Mouse (Mus musculus): ENCODE measurements around the gene B3gntl1.

Gene B3gntl1

DNA sequence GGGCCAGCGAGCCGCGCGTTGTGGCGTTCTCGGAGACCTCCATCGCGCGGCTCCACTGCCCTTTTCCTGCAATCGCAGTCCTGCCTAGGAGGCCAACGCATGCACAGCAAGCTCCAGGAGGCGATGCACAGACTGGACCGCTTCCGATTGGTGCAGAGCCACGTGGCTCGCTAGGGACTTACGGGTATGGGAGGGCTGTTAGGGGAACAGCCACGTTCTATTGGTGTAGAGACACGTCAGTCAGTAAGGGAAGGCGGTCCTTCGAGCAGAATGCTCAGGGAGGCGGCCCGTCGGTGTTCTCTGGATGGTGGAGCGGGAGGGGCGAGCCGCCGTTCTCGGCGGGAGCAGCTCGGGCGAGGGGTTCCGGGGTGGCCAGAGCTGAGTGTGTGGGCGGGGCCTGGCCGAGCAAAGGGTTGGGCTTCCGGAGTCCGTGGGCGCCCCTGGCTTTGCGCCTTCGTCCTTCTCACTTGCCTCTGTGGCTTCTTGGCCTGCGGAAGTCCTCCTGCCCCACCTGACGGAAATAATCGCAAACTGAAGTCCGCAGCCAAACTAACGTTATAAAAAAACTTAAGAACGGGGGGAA lies at the start of gene B3gntl1:
Gene B3gntl1, minus strand, starts transcription at position 164 of the 583 bp plus-strand sequence.
- peak; percentile 98 to 99 for DNase-seq

DNA sequence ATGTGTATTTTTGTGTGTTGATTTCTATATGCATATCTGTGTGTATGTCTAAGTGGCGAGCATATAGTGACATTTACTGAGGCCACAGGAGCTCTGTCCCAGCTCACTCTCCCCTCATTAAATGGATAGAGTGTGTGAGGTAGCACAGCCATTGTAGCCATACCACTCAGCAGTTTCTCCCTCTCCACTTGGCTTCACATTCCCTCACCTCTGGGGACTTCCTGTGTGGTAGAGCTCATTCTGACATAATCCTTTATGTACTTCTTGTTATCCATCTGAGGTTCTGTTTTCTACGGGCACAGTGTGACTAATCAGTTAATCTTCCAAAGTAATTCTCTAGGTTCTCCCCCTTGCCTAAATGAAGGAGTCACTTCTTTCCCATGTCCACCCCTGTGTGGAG lies 49.5 kb upstream of the B3gntl1 start:
- no peak for DNase-seq

GRCm38 (mm10) chr11:121720752-121721151 lies 47.8 kb upstream of the B3gntl1 start:
- no peak for DNase-seq

DNA sequence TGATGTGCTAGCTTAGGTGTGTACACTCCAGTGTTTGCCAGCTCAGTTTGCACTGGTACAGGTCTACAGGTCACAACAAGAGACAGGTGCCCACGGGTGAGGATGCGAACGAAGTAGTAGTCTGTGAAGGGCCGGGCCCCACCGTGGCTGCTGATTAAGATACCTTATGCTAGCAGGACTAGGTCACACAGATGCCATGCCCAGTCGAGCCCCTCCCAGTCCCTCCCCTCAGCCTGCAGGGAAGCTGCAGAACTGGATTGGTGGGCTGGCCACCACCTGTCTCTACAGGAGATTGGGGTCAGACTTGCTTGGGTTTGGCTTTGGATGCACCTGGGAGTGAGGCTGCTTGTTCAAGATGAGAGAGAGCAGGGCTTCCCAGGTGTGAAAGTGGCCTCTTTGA lies 44.8 kb upstream of the B3gntl1 start:
- no peak for DNase-seq

DNA sequence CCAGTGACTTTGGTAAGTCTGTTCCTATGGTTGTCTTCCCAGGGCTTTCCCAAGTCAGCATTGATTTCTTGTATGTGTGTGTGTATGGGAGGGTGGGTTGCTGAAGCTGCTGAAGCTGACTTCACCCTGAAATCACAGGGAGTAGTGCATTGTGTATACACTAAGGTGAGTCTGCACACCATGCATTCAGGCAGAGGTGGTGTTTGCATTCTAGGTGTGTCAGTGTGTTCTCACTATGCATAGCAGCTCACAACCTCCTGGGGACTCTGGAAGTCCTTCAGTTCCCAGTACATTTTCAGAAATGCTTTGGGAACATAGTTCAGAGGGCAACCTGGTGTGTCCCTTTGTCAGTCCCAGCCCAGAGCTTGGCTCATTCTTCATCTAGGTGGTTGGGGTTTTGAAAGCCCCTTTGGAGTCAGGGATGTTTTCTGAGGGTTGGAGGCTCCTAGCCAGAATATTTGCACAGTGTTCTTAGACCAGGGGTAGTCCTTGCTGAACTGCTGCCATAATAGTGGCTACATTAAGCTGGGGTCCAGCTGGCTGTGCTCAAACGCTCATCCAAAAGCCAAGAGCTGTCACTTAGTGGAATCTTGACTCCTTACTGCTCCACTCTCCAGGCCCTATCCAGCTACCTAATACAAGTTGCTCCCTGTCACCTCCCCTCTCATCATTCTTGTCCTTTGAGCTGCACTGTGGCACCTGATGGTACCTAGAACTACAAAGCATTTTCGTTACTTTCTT lies 42.0 kb upstream of the B3gntl1 start:
- DNase-seq, result no peak

- DNase-seq, result peak; percentile 57 to 64
Observed at GRCm38 (mm10) chr11:121713569-121713968, 40.6 kb upstream of the B3gntl1 start.

GRCm38 (mm10) chr11:121712987-121713386 lies 40.0 kb upstream of the B3gntl1 start:
- no peak for DNase-seq

DNA sequence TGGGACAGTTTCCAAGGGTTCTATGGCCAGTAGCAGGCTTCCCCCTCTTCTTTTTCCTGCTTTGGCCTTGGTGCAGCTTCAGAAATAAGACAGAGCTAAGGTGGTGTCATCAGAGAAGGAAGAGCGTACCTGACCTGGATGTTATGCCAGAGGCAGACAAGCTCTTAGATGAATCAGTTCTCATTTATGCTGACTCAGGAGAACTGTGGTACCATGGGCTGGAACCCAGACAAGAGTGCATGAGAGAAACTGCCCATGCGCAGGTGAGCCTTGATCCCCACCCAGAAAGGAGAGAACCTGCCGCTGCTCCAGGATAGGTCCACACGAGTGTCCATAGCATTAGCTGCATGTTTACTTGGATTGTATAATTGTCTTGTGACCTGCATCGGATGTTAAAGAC lies 37.3 kb upstream of the B3gntl1 start:
- DNase-seq, result no peak

GRCm38 (mm10) chr11:121709278-121709677 lies 36.3 kb upstream of the B3gntl1 start:
- DNase-seq, result no peak

GRCm38 (mm10) chr11:121706521-121707005 lies 33.6 kb upstream of the B3gntl1 start:
- DNase-seq, result peak in 1 of 2 experiments; percentile 35

- DNase-seq, result peak; percentile 51 to 62
Observed at GRCm38 (mm10) chr11:121703619-121704215, 30.8 kb upstream of the B3gntl1 start.

- DNase-seq, result peak; percentile 84 to 85
Observed at GRCm38 (mm10) chr11:121702895-121703618, 30.1 kb upstream of the B3gntl1 start.

DNA sequence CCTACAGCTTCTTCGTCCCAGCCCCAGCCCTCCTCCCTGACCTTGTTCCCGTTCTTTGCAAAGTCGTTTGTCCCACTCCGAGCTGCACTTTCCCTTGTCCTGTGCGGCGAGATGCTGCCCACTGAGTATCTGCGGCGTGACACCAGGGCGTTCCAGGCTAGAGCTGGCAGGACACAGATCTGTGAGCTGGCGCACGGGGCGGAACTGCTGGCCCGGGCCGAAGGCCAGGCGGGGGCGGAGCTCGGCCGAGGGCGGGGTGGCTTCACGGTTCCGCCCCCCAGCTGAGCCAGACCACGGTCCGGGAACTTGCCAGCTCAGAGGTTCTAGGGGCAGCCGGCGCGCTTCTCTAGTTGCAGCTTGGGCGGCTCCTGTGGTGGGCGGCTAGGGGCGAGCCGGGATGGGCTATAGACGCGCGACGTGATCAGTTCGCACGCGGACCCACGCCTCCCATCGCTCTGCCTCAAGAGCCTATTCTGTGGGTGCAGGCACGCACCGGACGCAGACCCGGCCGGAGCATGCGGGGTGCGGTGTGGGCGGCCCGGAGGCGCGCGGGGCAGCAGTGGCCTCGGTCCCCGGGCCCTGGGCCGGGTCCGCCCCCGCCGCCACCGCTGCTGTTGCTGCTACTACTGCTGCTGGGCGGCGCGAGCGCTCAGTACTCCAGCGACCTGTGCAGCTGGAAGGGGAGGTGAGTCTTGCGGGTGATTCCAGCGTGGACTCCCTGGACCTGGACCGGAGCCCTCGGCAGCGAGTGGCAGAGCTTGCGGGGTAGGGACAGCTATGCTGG lies 29.4 kb upstream of the B3gntl1 start:
- peak; percentile 96 to 97 for DNase-seq

- no peak for DNase-seq
Observed at GRCm38 (mm10) chr11:121701244-121701643, 28.3 kb upstream of the B3gntl1 start, which contains the start of gene Metrnl. Metrnl (plus strand) TSS chr11:121701544.

- peak; percentile 58 to 76 for DNase-seq
Observed at GRCm38 (mm10) chr11:121698381-121698955, 25.5 kb upstream of the B3gntl1 start.

- no peak for DNase-seq
Observed at GRCm38 (mm10) chr11:121697271-121697670, 24.3 kb upstream of the B3gntl1 start.

DNA sequence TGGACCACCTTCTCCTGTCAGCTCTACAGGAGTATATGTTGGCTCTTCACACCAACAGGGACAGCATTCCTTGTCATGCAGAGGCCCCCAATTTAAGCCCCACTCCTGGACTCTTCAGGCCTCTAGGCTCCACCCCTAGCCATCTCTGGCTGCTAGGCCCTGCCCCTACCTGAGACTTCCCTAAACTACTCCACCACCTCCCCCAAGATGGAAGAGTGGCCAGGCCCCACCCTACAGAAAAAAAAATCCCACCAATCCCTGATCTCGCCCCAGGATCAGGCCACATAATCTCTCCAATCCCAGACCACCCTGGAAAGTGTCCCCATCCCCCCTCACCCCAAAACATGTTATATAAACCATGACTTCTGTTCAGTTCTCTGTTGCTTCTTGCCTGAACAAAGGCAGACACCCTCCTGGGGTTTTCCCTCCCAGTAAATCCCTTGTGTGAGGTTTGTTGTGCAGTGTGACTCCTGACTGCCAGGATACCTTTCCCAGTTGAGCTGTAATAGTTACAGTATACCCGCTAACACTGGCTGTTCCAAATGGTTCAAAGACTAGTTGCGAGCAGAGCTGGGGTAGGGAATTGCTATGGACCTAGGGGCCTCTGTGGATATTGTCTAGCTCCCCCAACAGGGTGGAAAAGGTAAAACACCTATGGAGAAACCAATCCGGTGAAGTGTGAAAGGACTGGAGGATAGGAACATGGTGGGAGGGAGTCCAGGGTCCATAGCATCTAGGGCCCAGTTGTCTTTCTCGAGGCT lies 22.5 kb upstream of the B3gntl1 start:
- no peak for DNase-seq

- no peak for DNase-seq
Observed at GRCm38 (mm10) chr11:121688024-121688423, 15.1 kb upstream of the B3gntl1 start.

- DNase-seq, result peak; percentile 61 to 81
Observed at GRCm38 (mm10) chr11:121686674-121687073, 13.7 kb upstream of the B3gntl1 start.

DNA sequence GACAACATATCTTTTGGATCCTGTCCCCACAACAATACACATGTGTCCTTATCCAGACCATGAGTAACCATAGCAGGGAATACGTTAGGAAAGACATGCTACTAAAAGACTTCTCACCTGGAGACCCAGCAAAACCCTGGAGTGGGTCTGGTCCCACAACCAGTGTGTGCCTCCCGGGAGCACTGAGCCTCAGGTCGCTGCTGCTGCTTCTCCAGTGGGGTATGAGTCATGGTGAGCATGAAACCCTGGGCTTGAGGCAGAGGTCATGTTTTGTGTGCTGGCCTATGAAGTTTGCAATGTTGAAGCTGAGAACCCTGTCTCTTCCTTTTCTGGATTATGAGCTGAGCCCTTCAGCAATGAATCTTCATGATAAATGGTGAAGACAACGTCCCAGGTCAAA lies 13.1 kb upstream of the B3gntl1 start:
- peak in 1 of 2 experiments; percentile 8 for DNase-seq

GRCm38 (mm10) chr11:121685491-121686001 lies 12.6 kb upstream of the B3gntl1 start:
- DNase-seq, result peak; percentile 46 to 69

All from kidney, postnatal 36 days (tissue).